Mouse (Mus musculus): Measurements from ENCODE around the gene Xpnpep1.

Xpnpep1 gene

GRCm38 (mm10) chr19:53040164-53041132 lies at the start of gene Xpnpep1:
Gene Xpnpep1 (minus strand): TSS chr19:53040214.
- DNase-seq = no peak

GRCm38 (mm10) chr19:53087268-53088143 lies 47.5 kb upstream of the Xpnpep1 start:
- DNase-seq = peak; percentile 37

GRCm38 (mm10) chr19:53086861-53087260 lies 46.8 kb upstream of the Xpnpep1 start:
- DNase-seq = no peak

GRCm38 (mm10) chr19:53084735-53085134 lies 44.7 kb upstream of the Xpnpep1 start:
- DNase-seq = peak; percentile 28

GRCm38 (mm10) chr19:53082862-53083261 lies 42.8 kb upstream of the Xpnpep1 start:
- DNase-seq = no peak

GRCm38 (mm10) chr19:53081339-53081738 lies 41.3 kb upstream of the Xpnpep1 start:
- no peak for DNase-seq

GRCm38 (mm10) chr19:53080921-53081320 lies 40.9 kb upstream of the Xpnpep1 start:
- DNase-seq = peak; percentile 39

GRCm38 (mm10) chr19:53080487-53080886 lies 40.5 kb upstream of the Xpnpep1 start:
- no peak for DNase-seq

- DNase-seq = peak; percentile 54
Measured at GRCm38 (mm10) chr19:53080026-53080425, 40.0 kb upstream of the Xpnpep1 start.

- DNase-seq = no peak
Measured at GRCm38 (mm10) chr19:53078271-53079085, 38.5 kb upstream of the Xpnpep1 start.

GRCm38 (mm10) chr19:53077278-53077677 lies 37.3 kb upstream of the Xpnpep1 start:
- no peak for DNase-seq

GRCm38 (mm10) chr19:53076238-53076981 lies 36.4 kb upstream of the Xpnpep1 start:
- peak; percentile 64 for DNase-seq

- DNase-seq = no peak
Measured at GRCm38 (mm10) chr19:53075896-53076237, 35.9 kb upstream of the Xpnpep1 start.

- peak; percentile 71 for DNase-seq
Measured at GRCm38 (mm10) chr19:53074899-53075722, 35.1 kb upstream of the Xpnpep1 start.

- DNase-seq = no peak
Measured at GRCm38 (mm10) chr19:53073521-53073920, 33.5 kb upstream of the Xpnpep1 start.

- DNase-seq = no peak
Measured at GRCm38 (mm10) chr19:53072406-53072805, 32.4 kb upstream of the Xpnpep1 start.

GRCm38 (mm10) chr19:53071651-53072050 lies 31.6 kb upstream of the Xpnpep1 start:
- no peak for DNase-seq

GRCm38 (mm10) chr19:53070870-53071269 lies 30.9 kb upstream of the Xpnpep1 start:
- no peak for DNase-seq

GRCm38 (mm10) chr19:53069451-53069850 lies 29.4 kb upstream of the Xpnpep1 start:
- DNase-seq = no peak

- DNase-seq = peak; percentile 44
Measured at GRCm38 (mm10) chr19:53066934-53067333, 26.9 kb upstream of the Xpnpep1 start.

- no peak for DNase-seq
Measured at GRCm38 (mm10) chr19:53066531-53066930, 26.5 kb upstream of the Xpnpep1 start.
